Mouse (Mus musculus) liver, embryonic 14.5 days (tissue): ENCODE measurements around the gene Muc1.

Experiments used
- CTCF ChIP-seq: IDR thresholded peaks from 2 replicates; pipeline ENCODE4 v1.5.1; 2016; ENCODE audit warnings: antibody characterized with exemption, low read depth, control low read depth
- EP300 ChIP-seq: IDR thresholded peaks from 2 replicates; pipeline ENCODE4 v1.6.1; 2016; ENCODE audit warnings: antibody characterized with exemption, low read depth

DNA sequence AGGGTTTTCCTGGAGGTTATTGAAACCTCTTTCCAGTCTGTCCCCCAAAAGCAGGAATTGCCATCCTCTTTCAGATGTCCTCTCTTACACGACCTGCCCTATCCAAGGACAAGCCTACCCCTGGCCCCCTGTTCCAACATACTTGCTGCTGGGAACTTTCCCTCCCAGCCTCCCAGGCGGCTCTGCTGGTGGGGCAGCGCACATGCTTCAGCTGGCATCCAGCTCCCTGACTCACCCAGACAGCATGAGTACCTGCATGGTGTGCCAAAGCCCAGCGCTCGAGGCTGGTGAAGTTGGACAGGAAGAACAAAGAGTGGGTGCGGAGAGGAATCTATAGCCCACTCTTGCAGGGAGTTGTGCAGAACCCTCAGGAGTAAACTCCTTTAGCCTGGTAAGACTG is 42.0 kb downstream of the Muc1 start:
- TF ChIP-seq EP300 = no peak
- TF ChIP-seq CTCF = no peak
